Mouse (Mus musculus) CH12.LX (cell line): ENCODE data around the gene Map3k20. TPM values are rescaled to one million over a fixed set of nuclear protein-coding genes. Genes with fewer than 3 reads are reported as not detected.

ENCODE experiments used
- DNase-seq: peaks from one replicate; pipeline ENCODE4 v3.0.0-alpha.2; 2013; ENCODE audit errors: extremely low read depth
- H3K27ac ChIP-seq: 2 replicates; pipeline ENCODE4 v1.5.1; 2012; ENCODE audit warnings: low read depth, mild to moderate bottlenecking, control low read depth, moderate library complexity; ENCODE audit not compliant: insufficient read depth
- H3K27me3 ChIP-seq: replicated peaks from 2 replicates; pipeline ENCODE3; 2012; ENCODE audit warnings: inconsistent platforms
- H3K36me3 ChIP-seq, 2 experiments: replicated peaks in 1 of 2; 2 replicates each; pipeline versions ENCODE3 to v1.6.1; 2012; ENCODE audit warnings: inconsistent platforms in 1 of 2, low read length in 1 of 2, mild to moderate bottlenecking in 1 of 2, mixed read lengths in 1 of 2, moderate library complexity in 1 of 2; ENCODE audit not compliant: control insufficient read depth in 1 of 2, insufficient read depth in 1 of 2
- H3K4me1 ChIP-seq, 2 experiments: 2 replicates each; pipeline ENCODE4 v1.6.1; 2012; ENCODE audit warnings: inconsistent platforms in 1 of 2, moderate library complexity in 1 of 2; ENCODE audit not compliant: insufficient read depth in 2 of 2, control insufficient read depth in 1 of 2
- H3K4me2 ChIP-seq: 2 replicates; pipeline ENCODE4 v1.6.1; 2012; ENCODE audit warnings: low read depth, mild to moderate bottlenecking, control low read depth; ENCODE audit not compliant: poor library complexity, insufficient read depth, severe bottlenecking
- H3K4me3 ChIP-seq, 3 experiments: fragments of 150-350 bp in 1 of 3; sonication (generic) in 1 of 3; replicated peaks in 1 of 3; 2 replicates each; pipeline versions ENCODE3 to v1.5.1; 2011 to 2012; ENCODE audit warnings: low read depth in 2 of 3, low read length in 2 of 3, mild to moderate bottlenecking in 2 of 3, moderate library complexity in 2 of 3, control low read depth in 1 of 3, improper control_type of control experiment in 1 of 3, inconsistent platforms in 1 of 3, mixed read lengths in 1 of 3; ENCODE audit not compliant: poor library complexity in 1 of 3
- H3K79me2 ChIP-seq: replicated peaks from 2 replicates; pipeline ENCODE4 v1.6.1; 2012; ENCODE audit warnings: mild to moderate bottlenecking, moderate library complexity; ENCODE audit not compliant: control insufficient read depth, poor library complexity, insufficient read depth, severe bottlenecking; ENCODE audit errors: extremely low read depth
- H3K9ac ChIP-seq: 2 replicates; pipeline ENCODE4 v1.6.1; 2012; ENCODE audit warnings: low read depth, mild to moderate bottlenecking, control low read depth, moderate library complexity; ENCODE audit not compliant: insufficient read depth
- H3K9me3 ChIP-seq: replicated peaks from 2 replicates; pipeline ENCODE3; 2012; ENCODE audit warnings: low read length, inconsistent platforms, mixed read lengths
- BHLHE40 ChIP-seq: IDR thresholded peaks from 2 replicates; pipeline ENCODE4 v1.6.1; 2011; ENCODE audit warnings: mild to moderate bottlenecking, low read depth, low read length, improper control_type of control experiment
- CHD2 ChIP-seq: IDR thresholded peaks from 2 replicates; pipeline ENCODE4 v1.6.1; 2011; ENCODE audit warnings: low read length, improper control_type of control experiment
- CTCF ChIP-seq, 2 experiments: IDR thresholded peaks in 1 of 2; conservative IDR thresholded peaks in 1 of 2; 2 replicates each; pipeline ENCODE4 v1.5.1; 2011 to 2012; ENCODE audit warnings: low read depth in 2 of 2, low read length in 2 of 2, improper control_type of control experiment in 1 of 2, inconsistent platforms in 1 of 2, mild to moderate bottlenecking in 1 of 2, moderate library complexity in 1 of 2
- E2F4 ChIP-seq: IDR thresholded peaks from 2 replicates; pipeline ENCODE4 v1.6.1; 2011; ENCODE audit warnings: low read depth, low read length, improper control_type of control experiment; ENCODE audit not compliant: insufficient replicate concordance
- EP300 ChIP-seq: IDR thresholded peaks from 2 replicates; pipeline ENCODE4 v1.6.1; 2011; ENCODE audit warnings: low read length, improper control_type of control experiment
- ETS1 ChIP-seq: conservative IDR thresholded peaks from 2 replicates; pipeline ENCODE4 v1.6.1; 2012; ENCODE audit warnings: low read depth, mild to moderate bottlenecking, inconsistent platforms, low read length, improper control_type of control experiment, moderate library complexity
- GABPA ChIP-seq: IDR thresholded peaks from 2 replicates; pipeline ENCODE4 v1.6.1; 2012; ENCODE audit warnings: low read depth, low read length, improper control_type of control experiment, inconsistent platforms; ENCODE audit not compliant: insufficient replicate concordance
- JUN ChIP-seq: IDR thresholded peaks from 2 replicates; pipeline ENCODE4 v1.6.1; 2011; ENCODE audit warnings: low read depth, mild to moderate bottlenecking, low read length, improper control_type of control experiment, moderate library complexity; ENCODE audit not compliant: insufficient read depth
- KAT2A ChIP-seq: IDR thresholded peaks from 2 replicates; pipeline ENCODE4 v1.6.1; 2012; ENCODE audit warnings: low read length, improper control_type of control experiment, inconsistent platforms; ENCODE audit not compliant: insufficient replicate concordance
- MAFK ChIP-seq: IDR thresholded peaks from 2 replicates; pipeline ENCODE4 v1.6.1; 2011; ENCODE audit warnings: low read length, improper control_type of control experiment; ENCODE audit not compliant: insufficient replicate concordance
- MAX ChIP-seq: IDR thresholded peaks from 2 replicates; pipeline ENCODE4 v1.6.1; 2011; ENCODE audit warnings: low read length, improper control_type of control experiment
- MEF2A ChIP-seq: IDR thresholded peaks from 2 replicates; pipeline ENCODE4 v1.6.1; 2014; ENCODE audit warnings: low read depth, mild to moderate bottlenecking, inconsistent platforms, low read length, improper control_type of control experiment, borderline replicate concordance
- MXI1 ChIP-seq: IDR thresholded peaks from 2 replicates; pipeline ENCODE4 v1.6.1; 2011; ENCODE audit warnings: mild to moderate bottlenecking, low read depth, low read length, improper control_type of control experiment
- MYC ChIP-seq: IDR thresholded peaks from 2 replicates; pipeline ENCODE4 v1.6.1; 2011; ENCODE audit warnings: low read depth, mild to moderate bottlenecking, improper control_type of control experiment, low read length
- NELFE ChIP-seq: IDR thresholded peaks from 2 replicates; pipeline ENCODE4 v1.6.1; 2011; ENCODE audit warnings: low read depth, low read length, improper control_type of control experiment
- PAX5 ChIP-seq: IDR thresholded peaks from 2 replicates; pipeline ENCODE4 v1.6.1; 2012; ENCODE audit warnings: low read length, inconsistent platforms, mixed read lengths
- POLR2AphosphoS2 ChIP-seq: IDR thresholded peaks from 2 replicates; pipeline ENCODE4 v1.6.1; 2011; ENCODE audit warnings: low read depth, low read length, improper control_type of control experiment
- RAD21 ChIP-seq: IDR thresholded peaks from 2 replicates; pipeline ENCODE4 v1.6.1; 2011; ENCODE audit warnings: low read depth, mild to moderate bottlenecking, low read length, improper control_type of control experiment, moderate library complexity
- TBP ChIP-seq: conservative IDR thresholded peaks from 2 replicates; pipeline ENCODE4 v1.6.1; 2011; ENCODE audit warnings: low read depth, low read length, improper control_type of control experiment
- TCF12 ChIP-seq: IDR thresholded peaks from 2 replicates; pipeline ENCODE4 v1.6.1; 2014; ENCODE audit warnings: low read depth, mild to moderate bottlenecking, inconsistent platforms, low read length, improper control_type of control experiment
- USF1 ChIP-seq: IDR thresholded peaks from 2 replicates; pipeline ENCODE4 v1.6.1; 2014; ENCODE audit warnings: low read depth, mild to moderate bottlenecking, inconsistent platforms, low read length, improper control_type of control experiment
- ZC3H11A ChIP-seq: IDR thresholded peaks from 2 replicates; pipeline ENCODE4 v1.6.1; 2012; ENCODE audit warnings: low read depth, mild to moderate bottlenecking, inconsistent platforms, low read length, improper control_type of control experiment
- ZMIZ1 ChIP-seq: IDR thresholded peaks from 2 replicates; pipeline ENCODE4 v1.6.1; 2012; ENCODE audit warnings: low read depth, mild to moderate bottlenecking, inconsistent platforms, low read length, improper control_type of control experiment
- ZNF384 ChIP-seq: IDR thresholded peaks from 2 replicates; pipeline ENCODE4 v1.6.1; 2012; ENCODE audit warnings: low read depth, low read length, improper control_type of control experiment, inconsistent platforms
- dilution Hi-C: fragments of 300-500 bp; cut with MboI; formaldehyde crosslinking; loops from 2 replicates; pipeline ENCODE4 v1.14.3; 2020; ENCODE audit warnings: low sequenced_read_pairs; ENCODE audit not compliant: extremely low pct_unique_long_range_greater_than_20kb, extremely low pct_ligation_motif_present
- in situ Hi-C: fragments of 300-500 bp; cut with MboI; formaldehyde crosslinking; loops from 3 replicates; pipeline ENCODE4 v1.14.3; 2019; ENCODE audit warnings: low sequenced_read_pairs, low pct_ligation_motif_present, low pct_unique_long_range_greater_than_20kb, mixed read lengths
- polyA plus RNA-seq: library from polyadenylated mRNA; unstranded; fragments of >175 nt; gene quantifications from 2 replicates; pipeline ENCODE4 v1.2.1, GENCODE M21; 2012; ENCODE audit warnings: low read depth; ENCODE audit not compliant: insufficient read length
- total RNA-seq, 2 experiments: library from RNA; depleted of rRNA; stranded (reverse); fragments of 300-350 nt in 1 of 2; fragments of >200 nt in 1 of 2; gene quantifications; 2 replicates each; pipeline ENCODE4 v1.2.3; 2012 to 2014

Map3k20 gene
- total and polyA plus RNA-seq, 3 experiments, result 4.1 to 6.6 (median 6.1) TPM

- Histone ChIP-seq H3K79me2 (no peaks in the 10 kb centered on the region), H3K36me3 (peaks cover 0 to 21% of the 10 kb centered on the region in 2 experiments), H3K4me1 (no peaks in the 10 kb centered on the region), H3K27me3 (no peaks in the 10 kb centered on the region), H3K9me3 (no peaks in the 10 kb centered on the region), H3K4me3 (no peak overlapping the region), H3K4me2 (no peak overlapping the region), H3K9ac (no peak overlapping the region), H3K27ac (no peak overlapping the region)
- no peak for DNase-seq
- no peak for TF ChIP-seq E2F4
- no peak for TF ChIP-seq TCF12
- TF ChIP-seq BHLHE40, result no peak
- no peak for TF ChIP-seq MEF2A
- TF ChIP-seq GABPA, result no peak
- in situ Hi-C loops, result no loop called here
- dilution Hi-C loops, result no loop called here
Measured at GRCm38 (mm10) chr2:72406701-72407100, 121.3 kb downstream of the Map3k20 start.

GRCm38 (mm10) chr2:72407341-72408092 lies 122.1 kb downstream of the Map3k20 start:
- Histone ChIP-seq H3K79me2 (no peaks in the 10 kb centered on the region), H3K36me3 (peaks cover 0 to 20% of the 10 kb centered on the region in 2 experiments), H3K9ac (no peak overlapping the region), H3K9me3 (no peaks in the 10 kb centered on the region), H3K4me1 (peaks cover 0 to 4% of the 10 kb centered on the region in 2 experiments; a peak in 1 of 4 replicates), H3K27me3 (no peaks in the 10 kb centered on the region), H3K4me3 (no peak overlapping the region), H3K4me2 (no peak overlapping the region), H3K27ac (no peak overlapping the region)
- TF ChIP-seq MAX, result no peak
- TF ChIP-seq USF1, result no peak
- TF ChIP-seq MXI1, result no peak
- no peak for TF ChIP-seq ZMIZ1
- no peak for TF ChIP-seq ZNF384
- TF ChIP-seq, all 38 proteins: peak for 0
- dilution Hi-C loops, result no loop called here
- DNase-seq, result no peak
- in situ Hi-C loops, result no loop called here

- dilution Hi-C loops, result no loop called here
- Histone ChIP-seq H3K9ac (no peak overlapping the region), H3K4me1 (peaks cover 0 to 4% of the 10 kb centered on the region in 2 experiments; a peak in 1 of 4 replicates), H3K9me3 (no peaks in the 10 kb centered on the region), H3K27me3 (no peaks in the 10 kb centered on the region), H3K4me3 (no peak overlapping the region), H3K27ac (no peak overlapping the region), H3K36me3 (peaks cover 0 to 19% of the 10 kb centered on the region in 2 experiments), H3K79me2 (no peaks in the 10 kb centered on the region), H3K4me2 (no peak overlapping the region)
- in situ Hi-C loops, result no loop called here
- no peak for DNase-seq
- TF ChIP-seq PAX5 (no peak), MAX (no peak), JUN (no peak), ZNF384 (no peak), CHD2 (no peak), KAT2A (no peak), ETS1 (no peak), RAD21 (no peak), EP300 (no peak), BHLHE40 (no peak), POLR2AphosphoS2 (no peak), USF1 (no peak), NELFE (no peak), GABPA (no peak), CTCF (conservative IDR thresholded peaks at IDR 0.05 in 1 of 2, IDR thresholded peaks at IDR 0.05 in 1 of 2; ENCODE audit: low read depth in 2 of 2, low read length in 2 of 2) (no peak), ZC3H11A (no peak), TBP (no peak), TCF12 (no peak), MYC (no peak), MAFK (no peak)
Measured at GRCm38 (mm10) chr2:72409968-72410367, 124.5 kb downstream of the Map3k20 start.
